Mouse (Mus musculus): Measurements from ENCODE around the gene Plcl2.
A peak's percentile ranks its signal among the peaks of the same experiment; 100 is the strongest.

Plcl2 gene

GRCm38 (mm10) chr17:50509251-50510104 is at the start of gene Plcl2:
Gene Plcl2, plus strand, starts transcription at chr17:50509403.
- peak; percentile 74 for DNase-seq

GRCm38 (mm10) chr17:50460301-50460700 is 48.9 kb upstream of the Plcl2 start:
- no peak for DNase-seq

- DNase-seq, result no peak
These were observed 41.8 kb upstream of the Plcl2 start for GRCm38 (mm10) chr17:50467438-50467837.

- no peak for DNase-seq
These were observed 40.1 kb upstream of the Plcl2 start for GRCm38 (mm10) chr17:50469126-50469525.

- peak; percentile 61 for DNase-seq
These were observed 39.4 kb upstream of the Plcl2 start for GRCm38 (mm10) chr17:50469543-50470431.

GRCm38 (mm10) chr17:50470432-50471078 is 38.6 kb upstream of the Plcl2 start:
- peak; percentile 57 for DNase-seq

GRCm38 (mm10) chr17:50471230-50471629 is 38.0 kb upstream of the Plcl2 start:
- no peak for DNase-seq

- no peak for DNase-seq
These were observed 31.9 kb upstream of the Plcl2 start for GRCm38 (mm10) chr17:50477277-50477676.

- no peak for DNase-seq
These were observed 28.3 kb upstream of the Plcl2 start for GRCm38 (mm10) chr17:50480867-50481266.

- DNase-seq, result no peak
These were observed 25.5 kb upstream of the Plcl2 start for GRCm38 (mm10) chr17:50483700-50484099.

GRCm38 (mm10) chr17:50484981-50485380 is 24.2 kb upstream of the Plcl2 start:
- DNase-seq, result no peak

GRCm38 (mm10) chr17:50487058-50487618 is 22.1 kb upstream of the Plcl2 start:
- DNase-seq, result no peak

GRCm38 (mm10) chr17:50487670-50488069 is 21.5 kb upstream of the Plcl2 start:
- no peak for DNase-seq

GRCm38 (mm10) chr17:50488406-50488805 is 20.8 kb upstream of the Plcl2 start:
- DNase-seq, result no peak

- no peak for DNase-seq
These were observed 20.3 kb upstream of the Plcl2 start for GRCm38 (mm10) chr17:50488895-50489294.

GRCm38 (mm10) chr17:50490644-50491430 is 18.4 kb upstream of the Plcl2 start:
- no peak for DNase-seq

GRCm38 (mm10) chr17:50491496-50491895 is 17.7 kb upstream of the Plcl2 start:
- no peak for DNase-seq

- DNase-seq, result peak; percentile 43
These were observed 13.8 kb upstream of the Plcl2 start for GRCm38 (mm10) chr17:50495216-50495889.

- DNase-seq, result no peak
These were observed 11.0 kb upstream of the Plcl2 start for GRCm38 (mm10) chr17:50498062-50498697.

- DNase-seq, result no peak
These were observed 10.0 kb upstream of the Plcl2 start for GRCm38 (mm10) chr17:50499091-50499790.

All from retina, postnatal 1 day (tissue).